Mouse (Mus musculus) liver, embryonic 14.5 days (tissue): ENCODE measurements around the gene Klhl6.

Experiments used
- CTCF ChIP-seq: IDR thresholded peaks from 2 replicates; pipeline ENCODE4 v1.5.1; 2016; ENCODE audit warnings: antibody characterized with exemption, low read depth, control low read depth
- EP300 ChIP-seq: IDR thresholded peaks from 2 replicates; pipeline ENCODE4 v1.6.1; 2016; ENCODE audit warnings: antibody characterized with exemption, low read depth

- TF ChIP-seq CTCF (no peak), EP300 (no peak)
Observed at GRCm38 (mm10) chr16:19960407-19961058, 22.3 kb downstream of the Klhl6 start.
